Mouse (Mus musculus): ENCODE results near the gene Gm49342. TPM values are rescaled to one million over a fixed set of nuclear protein-coding genes. Genes with fewer than 3 reads are reported as not detected.
"Not testable (repeated sequence)": the region's sequence is repeated elsewhere in the genome, so short reads cannot be mapped to it uniquely, and the experiment has no call there.

Gene Gm49342
- total RNA-seq, 2 experiments from 2014 or later, result 2.4 to 5.2 TPM

DNA sequence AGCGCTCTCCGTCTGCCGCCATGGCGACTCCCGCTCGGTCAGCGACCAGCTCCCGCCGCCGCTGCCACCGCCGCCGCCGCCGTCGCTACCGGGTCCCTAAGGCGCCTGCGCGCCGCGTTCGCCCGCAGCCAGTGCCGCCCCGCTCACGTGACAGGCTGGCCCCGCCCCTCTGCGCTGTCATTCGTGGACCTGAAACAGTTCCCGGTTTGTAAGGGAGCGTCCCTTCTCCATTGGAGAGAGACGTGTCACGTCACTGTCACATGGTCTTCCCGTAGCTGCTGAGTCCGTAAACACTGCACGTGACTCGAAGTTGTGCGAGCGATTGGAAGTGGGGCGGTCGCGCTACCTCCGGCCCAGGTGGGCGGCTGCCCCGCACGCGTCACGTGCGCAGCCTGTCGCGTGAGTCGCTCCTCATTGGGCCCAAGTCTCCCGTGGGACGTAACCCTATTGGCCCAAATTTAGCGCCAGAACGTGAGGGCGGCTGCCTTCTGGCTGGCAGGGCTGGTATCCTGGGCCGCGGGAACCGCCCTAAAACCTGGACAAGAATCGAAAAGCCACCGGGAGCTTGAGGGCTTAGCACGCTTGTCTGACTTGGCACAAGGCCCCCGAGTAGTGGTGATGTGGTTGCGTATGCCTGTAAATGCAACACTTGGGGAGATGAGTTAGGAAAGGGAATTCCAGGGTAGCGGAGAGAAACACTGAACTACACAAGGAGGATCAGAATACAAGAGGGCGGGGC lies 13.4 kb upstream of the Gm49342 start, which contains the start of the genes Pip4p1 and Pnp:
TSS of gene Pip4p1 (minus strand) at position 103 of the 739 bp plus-strand sequence.
TSS of gene Pnp (plus strand) at position 329 of the 739 bp plus-strand sequence.
- intact Hi-C loops (cut with DNase I), result no loop called here
- DNase-seq, result peak; percentile 99

DNA sequence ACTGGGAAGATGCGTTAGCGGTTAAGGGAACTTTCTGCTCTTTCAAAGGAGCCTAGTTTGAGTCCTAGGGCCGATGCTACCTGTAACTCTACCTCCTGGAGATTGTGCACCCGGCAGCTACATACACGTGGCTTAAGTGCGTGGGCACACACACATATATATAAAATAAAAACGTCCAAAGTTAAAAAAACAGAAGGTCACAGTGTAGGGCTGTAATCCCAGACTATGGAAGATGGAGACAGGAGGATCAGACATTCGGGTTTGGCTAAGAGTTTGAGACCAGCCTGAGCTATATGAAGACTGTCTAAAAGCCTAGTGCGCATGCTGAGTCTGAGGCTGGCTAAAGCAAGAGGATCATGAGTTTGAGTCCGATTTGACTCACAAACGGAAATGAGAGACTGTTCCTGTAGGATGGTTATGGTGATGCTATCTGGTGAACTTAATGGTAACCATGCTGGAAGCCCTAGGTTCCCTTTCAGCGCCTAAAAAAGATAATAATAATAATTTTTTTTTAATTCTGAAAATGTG lies 12.8 kb upstream of the Gm49342 start:
- intact Hi-C loops (cut with DNase I), result no loop called here
- DNase-seq, result no peak

DNA sequence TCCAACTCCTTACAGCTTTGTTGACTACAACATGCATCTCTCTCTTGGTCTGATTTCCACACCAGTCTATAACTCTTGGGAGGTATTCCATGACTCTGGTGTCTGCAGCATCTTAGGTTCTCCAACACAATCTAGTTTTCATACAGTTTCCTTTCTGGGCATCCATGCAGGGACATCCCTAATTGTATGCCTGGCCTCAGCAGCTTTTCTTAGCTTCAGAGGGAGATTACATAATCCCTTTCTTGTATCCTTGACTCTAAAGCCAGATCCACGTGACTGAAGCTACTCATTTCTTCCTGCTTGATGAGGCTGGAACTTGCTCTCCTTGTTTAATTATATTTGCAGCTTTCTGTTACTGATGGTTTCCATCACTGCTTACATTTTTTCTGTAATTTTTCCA lies 7.7 kb upstream of the Gm49342 start:
- intact Hi-C loops (cut with DNase I), result no loop called here
- DNase-seq, result no peak

DNA sequence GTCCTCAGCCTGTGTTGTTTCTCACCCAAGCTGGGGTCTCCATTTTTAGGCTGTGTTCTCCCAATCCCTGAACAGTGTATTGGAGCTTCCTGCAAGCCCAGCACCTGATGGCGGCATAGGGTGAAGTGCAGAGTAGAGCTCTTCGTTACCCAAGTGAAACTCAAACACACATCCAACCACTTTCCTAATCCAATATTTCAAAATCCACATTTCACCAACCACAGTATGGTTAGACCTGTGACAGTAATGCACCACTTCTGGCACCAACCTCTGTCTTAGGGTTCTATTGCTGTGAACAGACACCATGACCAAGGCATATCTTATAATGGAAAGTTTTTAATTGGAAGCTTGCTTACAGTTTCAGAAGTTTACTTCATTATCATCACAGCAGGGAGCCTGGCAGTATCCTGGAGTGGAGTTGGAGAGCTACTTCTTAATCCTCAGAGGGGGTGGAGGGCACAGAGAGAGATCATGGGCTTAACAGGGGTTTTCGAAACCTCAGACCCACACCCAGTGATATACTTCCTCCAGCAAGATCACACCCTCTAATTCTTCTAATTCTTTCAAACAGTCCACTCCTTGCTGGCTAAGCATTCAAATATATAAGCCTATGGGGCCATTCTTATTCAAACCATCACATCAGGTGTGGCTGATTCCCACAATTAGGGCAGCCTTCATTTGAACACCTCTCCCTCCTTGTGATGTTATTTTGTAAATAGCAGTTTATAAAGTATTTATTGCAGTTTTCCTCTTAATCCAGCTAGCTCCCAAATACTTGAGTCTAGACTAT lies 6.0 kb upstream of the Gm49342 start:
- DNase-seq, result no peak
- intact Hi-C loops (cut with DNase I), result no loop called here

DNA sequence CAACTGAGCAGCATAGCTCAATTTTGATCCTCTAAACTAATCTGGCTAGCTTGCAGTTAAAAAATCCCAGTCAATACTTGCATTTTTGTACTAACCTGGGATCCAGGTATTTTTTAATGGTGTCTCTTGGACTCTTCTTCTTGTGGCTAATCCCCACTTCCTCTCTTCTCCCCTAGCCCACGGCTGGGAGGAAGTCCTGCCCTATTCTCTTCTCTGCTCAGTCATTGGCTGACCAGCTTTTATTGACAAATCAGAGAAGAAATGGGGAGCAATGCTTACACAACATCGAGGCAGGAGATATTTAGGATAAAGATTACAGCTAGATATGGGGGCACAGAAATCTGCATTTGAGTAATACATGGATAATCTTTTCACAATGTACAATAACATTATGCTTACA lies 5.4 kb upstream of the Gm49342 start:
- no peak for DNase-seq
- intact Hi-C loops (cut with DNase I), result no loop called here

DNA sequence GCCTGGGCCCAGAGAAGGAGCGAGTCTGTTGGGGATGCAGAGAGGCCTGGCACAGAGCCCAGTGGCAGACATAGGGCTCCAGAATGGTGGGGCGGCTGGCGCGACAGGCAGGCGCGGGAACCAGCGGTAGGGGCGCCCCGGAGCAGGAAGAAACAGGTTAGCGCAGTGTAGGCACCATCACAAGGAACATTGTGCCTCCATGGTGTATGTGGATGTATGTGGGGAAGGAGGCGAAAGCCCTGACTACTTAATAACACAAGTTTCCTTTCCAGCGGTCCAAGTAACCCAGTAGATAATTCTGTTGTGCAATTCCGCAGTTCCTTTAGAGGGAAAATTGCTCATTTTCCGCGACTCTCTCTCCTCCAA lies 334 bp downstream of the Gm49342 start:
- DNase-seq; intact Hi-C loops (cut with DNase I): not testable (repeated sequence)

DNA sequence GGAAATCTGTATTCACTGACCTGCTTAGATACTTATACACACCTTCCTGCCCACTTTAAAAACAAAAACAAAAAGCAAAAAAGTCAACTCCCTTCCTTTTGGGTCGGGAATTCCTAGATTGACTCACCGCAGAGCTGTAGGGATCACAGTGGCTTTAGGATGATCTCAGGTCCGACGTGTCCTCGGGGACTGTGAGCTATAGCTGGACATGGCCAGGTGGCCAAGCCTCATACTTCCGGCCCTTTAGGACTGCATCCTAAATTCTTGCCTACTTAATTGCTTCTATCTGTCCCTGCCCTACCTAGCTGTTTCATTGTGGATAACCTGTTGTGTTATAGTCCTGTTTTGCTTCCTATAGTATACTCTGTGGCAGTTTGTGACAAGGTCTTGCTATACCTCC lies 764 bp downstream of the Gm49342 start:
- intact Hi-C loops (cut with DNase I), result not testable (repeated sequence)

DNA sequence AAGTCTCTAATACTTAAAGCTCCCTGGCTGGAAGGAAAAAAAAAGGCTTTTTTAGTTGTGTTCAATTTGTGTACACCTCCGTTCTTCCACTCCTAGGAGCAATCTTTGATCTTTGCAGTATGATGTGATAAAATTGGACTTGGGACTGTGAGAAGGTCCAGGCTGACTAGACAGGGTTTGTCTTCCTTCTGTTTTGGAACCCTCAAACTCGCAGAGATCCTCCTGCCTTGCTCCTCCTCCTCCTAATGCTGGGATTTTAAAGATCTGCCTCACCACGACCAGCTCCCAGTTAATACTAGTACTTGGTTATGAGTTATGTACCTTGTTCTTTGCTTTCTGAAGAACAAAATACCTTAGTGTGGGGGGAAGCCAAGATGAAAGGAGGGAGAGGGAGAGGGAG lies 1.2 kb downstream of the Gm49342 start:
- DNase-seq; intact Hi-C loops (cut with DNase I): not testable (repeated sequence)

More for the DNA sequence above, 764 bp downstream of the Gm49342 start:
- not testable (repeated sequence) for DNase-seq

DNA sequence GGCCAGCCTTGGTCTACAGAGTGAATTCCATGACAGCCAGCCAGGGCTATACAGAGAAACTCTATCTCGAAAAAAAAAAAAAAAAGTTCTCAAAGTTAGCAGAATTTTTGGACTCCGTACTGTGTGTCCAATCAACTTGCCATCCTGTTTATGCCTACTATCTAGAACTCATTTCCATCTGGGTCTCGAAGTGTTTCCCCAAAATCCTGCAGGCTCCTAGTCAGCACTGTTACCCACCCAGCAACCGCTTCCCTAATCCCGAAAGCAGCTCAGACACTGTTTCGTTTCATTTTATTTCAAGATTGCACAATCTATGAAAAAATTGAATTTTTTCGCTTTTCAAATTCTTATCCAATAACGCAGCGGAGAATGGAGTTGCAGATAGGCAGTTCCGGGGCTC lies 11.2 kb downstream of the Gm49342 start:
- intact Hi-C loops (cut with DNase I), result no loop called here

DNA sequence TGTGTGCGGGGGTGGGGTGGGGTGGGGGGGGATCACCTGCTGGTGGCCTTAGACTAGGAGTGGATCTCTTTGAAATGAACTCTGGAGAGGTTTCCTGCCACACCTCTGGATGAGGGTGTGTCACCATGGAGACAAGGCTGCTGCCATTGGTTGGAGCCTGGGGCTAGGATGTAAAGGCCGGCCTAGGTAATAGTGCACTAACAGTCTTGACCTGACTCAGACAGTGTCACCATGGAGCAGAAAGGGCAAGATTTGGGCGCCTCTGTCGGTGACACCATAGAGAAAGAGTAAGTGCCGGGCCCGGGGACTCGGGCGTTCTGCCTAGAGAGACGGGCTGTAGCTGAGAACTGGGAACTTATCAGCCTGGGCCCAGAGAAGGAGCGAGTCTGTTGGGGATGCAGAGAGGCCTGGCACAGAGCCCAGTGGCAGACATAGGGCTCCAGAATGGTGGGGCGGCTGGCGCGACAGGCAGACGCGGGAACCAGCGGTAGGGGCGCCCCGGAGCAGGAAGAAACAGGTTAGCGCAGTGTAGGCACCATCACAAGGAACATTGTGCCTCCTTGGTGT lies 11.7 kb downstream of the Gm49342 start, which contains the start of gene Pnp2:
TSS of gene Pnp2 (plus strand) at position 51 of the 567 bp plus-strand sequence.
- DNase-seq, result peak; percentile 15 to 44
- intact Hi-C loops (cut with DNase I), result not testable (repeated sequence)

More for the DNA sequence above, 11.2 kb downstream of the Gm49342 start:
- no peak for DNase-seq

DNA sequence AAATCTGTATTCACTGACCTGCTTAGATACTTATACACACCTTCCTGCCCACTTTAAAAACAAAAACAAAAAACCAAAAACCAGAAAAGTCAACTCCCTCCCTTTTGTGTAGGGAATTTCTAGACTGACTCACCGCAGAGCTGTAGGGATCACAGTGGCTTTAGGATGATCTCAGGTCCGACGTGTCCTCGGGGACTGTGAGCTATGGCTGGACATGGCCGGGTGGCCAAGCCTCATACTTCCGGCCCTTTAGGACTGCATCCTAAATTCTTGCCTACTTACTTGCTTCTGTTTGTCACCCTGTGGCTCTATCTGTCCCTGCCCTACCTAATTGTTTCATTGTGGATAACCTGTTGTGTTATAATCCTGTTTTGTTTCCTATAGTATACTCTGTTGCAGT lies 12.4 kb downstream of the Gm49342 start:
- DNase-seq; intact Hi-C loops (cut with DNase I): not testable (repeated sequence)

DNA sequence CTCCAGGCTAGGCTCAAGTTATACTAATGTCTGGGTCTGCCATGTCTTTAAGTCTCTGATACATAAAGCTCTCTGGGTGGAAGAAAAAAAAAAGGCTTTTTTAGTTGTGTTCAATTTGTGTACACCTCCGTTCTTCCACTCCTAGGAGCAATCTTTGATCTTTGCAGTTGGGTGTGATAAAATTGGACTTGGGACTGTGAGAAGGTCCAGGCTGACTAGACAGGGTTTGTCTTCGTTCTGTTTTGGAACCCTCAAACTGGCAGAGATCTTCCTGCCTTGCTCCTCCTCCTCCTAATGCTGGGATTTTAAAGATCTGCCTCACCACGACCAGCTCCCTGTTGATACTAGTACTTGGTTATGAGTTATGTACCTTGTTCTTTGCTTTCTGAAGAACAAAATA lies 12.8 kb downstream of the Gm49342 start:
- DNase-seq; intact Hi-C loops (cut with DNase I): not testable (repeated sequence)

DNA sequence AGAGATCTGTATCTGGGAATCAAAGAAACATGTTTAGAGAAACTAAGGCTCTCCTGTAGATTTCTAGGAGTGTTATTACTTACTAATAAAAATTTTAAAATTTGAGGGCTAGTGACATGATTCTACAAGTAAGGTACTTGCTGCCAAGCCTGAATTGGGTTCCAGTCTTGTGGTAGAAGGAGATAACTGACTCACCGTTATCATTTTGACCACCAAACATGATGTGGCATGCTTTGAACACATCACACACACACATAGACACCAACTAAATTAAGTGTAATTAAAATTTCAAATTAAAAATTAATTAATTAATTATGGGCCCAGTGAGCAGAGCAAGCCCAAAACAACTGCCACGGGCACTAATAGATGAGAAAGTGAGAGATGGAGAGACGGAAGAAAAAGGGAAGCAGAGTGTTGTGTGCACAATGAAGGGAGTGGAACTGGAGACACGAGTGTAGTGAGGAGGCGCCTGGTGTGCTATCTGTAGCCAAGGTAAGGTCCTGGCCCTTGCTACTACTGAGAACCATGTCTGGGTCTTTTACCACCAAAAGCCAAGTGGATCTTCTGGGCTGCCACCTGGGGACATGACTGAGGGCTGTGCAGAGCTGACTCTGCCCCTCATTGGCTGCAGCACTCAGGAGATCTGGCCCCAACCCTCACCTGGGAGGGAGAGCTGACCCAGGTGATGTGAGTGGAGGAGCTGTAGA lies 14.1 kb downstream of the Gm49342 start:
- DNase-seq; intact Hi-C loops (cut with DNase I): not testable (repeated sequence)

DNA sequence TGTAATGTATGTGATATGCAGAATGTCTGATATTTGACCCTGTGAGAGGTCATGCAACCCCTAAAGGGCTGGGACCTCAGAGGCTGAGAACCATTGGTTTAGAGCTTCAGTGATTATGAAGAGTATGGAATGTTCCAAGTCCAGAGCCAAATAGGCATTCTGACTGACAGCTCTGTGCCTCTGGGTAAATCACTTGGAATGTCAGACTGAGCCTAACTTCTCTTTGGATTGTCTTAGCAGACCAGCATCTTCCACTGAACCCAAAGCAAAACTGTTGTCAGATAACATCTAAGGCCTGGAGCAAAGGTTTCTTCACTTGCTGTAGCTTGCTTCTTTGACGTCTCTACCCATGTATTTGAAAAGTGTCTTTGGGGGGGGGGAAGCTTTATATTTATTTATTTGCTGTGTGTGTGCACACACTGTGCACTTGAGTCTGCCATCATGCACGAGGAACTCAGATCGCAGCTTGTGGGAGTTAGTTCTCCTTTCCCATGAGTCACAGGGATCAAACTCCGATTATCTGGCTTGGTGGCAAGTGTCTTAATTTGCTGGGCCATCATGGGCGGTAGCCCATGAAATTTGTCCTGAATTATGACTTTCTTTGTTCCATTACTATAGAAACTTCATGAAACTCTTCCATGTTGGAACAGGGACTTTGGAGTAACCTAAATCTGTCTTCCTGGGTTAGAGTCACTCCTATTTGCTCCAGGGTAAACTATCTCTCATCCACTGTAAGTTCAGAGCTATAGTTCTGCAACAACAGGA lies 24.1 kb downstream of the Gm49342 start:
- intact Hi-C loops (cut with DNase I), result no loop called here
- DNase-seq, result no peak

DNA sequence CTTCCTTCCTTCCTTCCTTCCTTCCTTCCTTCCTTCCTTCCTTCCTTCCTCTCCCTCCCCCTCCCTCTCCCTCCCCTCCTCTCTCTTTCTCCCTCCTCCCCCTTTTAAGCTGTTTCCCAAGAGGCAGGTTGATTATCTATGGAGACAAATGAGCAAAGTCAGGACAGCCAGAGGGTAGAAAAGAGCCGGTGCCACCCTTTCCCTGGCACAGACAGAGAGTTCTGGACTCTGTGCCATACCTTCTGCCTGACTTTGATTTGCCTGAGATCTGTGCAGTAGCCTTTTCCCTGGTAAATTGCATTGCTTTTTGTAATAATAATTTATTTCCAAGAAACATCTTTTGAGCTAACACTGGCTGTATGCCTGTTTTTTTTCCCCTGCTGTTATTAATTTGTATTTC lies 24.7 kb downstream of the Gm49342 start:
- intact Hi-C loops (cut with DNase I), result no loop called here
- DNase-seq, result no peak

DNA sequence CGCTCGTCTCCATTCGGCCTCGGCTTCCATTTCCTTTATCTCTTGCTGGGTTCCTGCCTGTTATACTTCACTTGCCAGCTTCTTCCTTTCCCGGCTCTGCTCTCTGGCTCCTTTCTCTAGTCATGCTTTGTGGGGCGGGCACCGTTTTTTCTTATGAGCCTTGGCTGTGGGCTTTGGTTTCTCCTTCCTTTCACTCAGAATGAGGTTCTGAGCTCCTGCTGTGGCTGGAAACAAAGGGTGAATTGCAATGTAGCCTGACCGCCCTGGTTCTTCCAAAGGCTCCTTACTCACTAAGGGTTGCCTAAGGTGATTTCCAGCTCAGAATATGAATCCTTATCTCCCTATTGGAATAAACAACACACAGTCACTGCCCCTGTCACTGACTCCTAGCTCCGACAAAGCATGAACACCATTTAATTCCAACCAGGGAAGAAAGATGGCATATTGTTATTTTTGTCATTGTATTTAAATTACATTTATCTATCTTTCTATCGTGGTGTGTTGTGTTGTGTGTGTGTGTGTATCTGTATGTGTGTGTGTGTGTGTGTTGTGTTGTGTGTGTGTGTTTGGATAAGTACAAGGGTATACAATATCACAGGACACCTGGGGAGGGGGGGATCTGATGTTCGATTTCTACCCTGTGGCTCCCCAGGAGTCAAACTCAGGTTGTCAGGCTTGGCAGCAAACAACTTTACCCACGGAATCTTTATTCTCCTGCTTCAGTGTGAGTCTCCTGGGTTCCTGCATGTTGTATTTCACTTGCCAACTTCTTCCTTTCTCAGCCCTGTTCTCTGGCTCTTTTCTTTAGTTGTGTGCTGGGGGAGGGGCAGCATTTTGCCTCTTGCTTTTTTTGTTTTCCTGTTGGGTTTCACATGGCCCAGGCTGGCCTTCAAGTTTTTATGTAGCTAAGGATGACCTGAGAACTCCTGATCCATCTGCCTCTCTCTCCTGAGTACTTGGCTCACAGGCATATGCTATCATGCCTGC lies 25.5 kb downstream of the Gm49342 start:
- intact Hi-C loops (cut with DNase I), result no loop called here
- peak in 1 of 2 experiments; percentile 15 for DNase-seq

DNA sequence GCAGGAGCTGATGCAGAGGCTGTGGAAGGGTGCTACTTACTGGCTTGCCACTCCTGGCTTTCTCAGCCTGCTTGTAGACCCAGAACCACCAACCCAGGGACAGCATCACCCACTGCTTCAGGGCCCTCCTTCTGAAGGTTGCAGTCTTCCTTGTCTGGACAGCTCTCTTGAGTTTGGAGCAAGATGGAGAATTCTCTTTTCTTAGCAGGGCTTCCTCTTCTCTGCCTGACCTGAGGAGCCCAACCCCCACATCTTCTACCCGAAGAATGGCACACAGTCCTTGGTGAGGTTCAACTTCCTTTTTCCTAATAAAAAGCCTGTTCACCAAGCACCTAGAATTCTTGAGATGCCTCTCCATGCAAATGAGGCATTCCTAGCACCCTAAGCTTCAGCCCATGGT lies 26.5 kb downstream of the Gm49342 start:
- intact Hi-C loops (cut with DNase I), result no loop called here
- no peak for DNase-seq

DNA sequence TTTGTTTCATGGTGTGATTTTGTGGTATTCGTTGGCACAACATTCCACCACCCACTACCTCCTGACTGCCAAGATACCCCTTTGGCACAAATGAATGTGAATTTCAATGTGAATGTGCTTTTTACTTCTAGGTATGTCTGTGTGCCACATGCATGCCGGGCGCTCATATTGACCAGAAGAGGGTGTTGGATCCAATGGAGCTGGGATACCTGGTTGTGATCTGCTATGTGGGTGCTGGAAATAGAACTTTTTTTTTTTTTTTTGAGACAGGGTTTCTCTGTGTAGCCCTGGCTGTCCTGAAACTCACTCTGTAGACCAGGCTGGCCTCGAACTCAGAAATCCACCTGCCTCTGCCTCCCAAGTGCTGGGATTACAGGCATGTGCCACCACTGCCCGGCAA lies 28.7 kb downstream of the Gm49342 start:
- intact Hi-C loops (cut with DNase I); DNase-seq: not testable (repeated sequence)
